Mouse (Mus musculus): ENCODE results near the gene Eml1.

DNA sequence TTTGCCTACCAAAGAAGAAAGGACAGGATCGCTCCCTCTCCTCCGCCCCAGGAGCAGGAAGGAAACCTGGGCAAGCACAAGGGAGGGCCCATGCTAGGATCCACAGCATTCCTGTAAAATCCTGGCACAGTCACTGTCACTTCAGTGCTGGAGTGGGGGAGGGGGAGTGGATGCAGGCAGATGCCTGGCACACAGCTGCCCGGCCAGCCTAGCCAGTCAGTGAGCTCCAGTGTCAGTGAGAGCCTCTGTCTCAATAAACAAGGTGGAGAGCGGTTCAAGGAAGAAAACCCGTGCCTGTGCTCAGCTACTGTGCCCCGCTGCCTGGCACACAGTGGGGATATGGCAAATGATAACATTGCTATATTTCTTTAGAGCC lies 24.5 kb downstream of the Eml1 start:
- TF ChIP-seq CTCF (IDR thresholded peaks at IDR 0.05; ENCODE audit: borderline replicate concordance, control insufficient read depth, extremely low read depth, insufficient read depth, low read length, poor library complexity) (no peak), POLR2A (IDR thresholded peaks at IDR 0.05; ENCODE audit: control insufficient read depth, extremely low read depth, insufficient read depth, low read length, poor library complexity) (no peak)
